Mouse (Mus musculus) ovary, postnatal 10 days (tissue): ENCODE results near the gene Acy3.
A peak's percentile ranks its signal among the peaks of the same experiment; 100 is the strongest.
"Not testable (repeated sequence)": the region's sequence is repeated elsewhere in the genome, so short reads cannot be mapped to it uniquely, and the experiment has no call there.

Source experiments
- DNase-seq: peaks from one replicate; pipeline ENCODE4 v3.0.0; 2022; ENCODE audit warnings: low spot score

Gene Acy3

GRCm38 (mm10) chr19:3986334-3986733, at the start of gene Acy3:
Gene Acy3, plus strand, starts transcription at chr19:3986570.
- DNase-seq, result peak; percentile 67

DNA sequence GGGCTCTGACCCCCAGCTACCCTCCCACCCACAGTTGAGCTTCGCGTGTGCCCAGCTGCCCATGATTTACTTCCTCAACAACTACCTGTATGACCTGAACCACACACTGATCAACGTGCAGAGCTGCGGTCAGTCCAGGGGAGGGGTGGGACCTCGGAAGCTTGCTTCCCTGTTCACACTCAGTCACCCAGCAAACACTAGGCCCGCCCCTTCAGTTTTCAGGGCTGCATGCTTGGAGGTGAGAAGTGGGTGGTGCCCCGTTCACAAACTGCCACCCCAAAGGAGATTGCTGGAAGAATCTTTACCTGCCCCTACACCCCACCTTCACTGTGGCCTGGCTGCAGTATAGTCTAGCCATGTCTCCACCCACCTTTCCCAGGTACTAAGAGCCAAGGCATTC, 44.1 kb upstream of the Acy3 start:
- no peak for DNase-seq

GRCm38 (mm10) chr19:3942986-3943735, 43.2 kb upstream of the Acy3 start:
- DNase-seq, result no peak

GRCm38 (mm10) chr19:3945872-3946564, 40.4 kb upstream of the Acy3 start:
- no peak for DNase-seq

DNA sequence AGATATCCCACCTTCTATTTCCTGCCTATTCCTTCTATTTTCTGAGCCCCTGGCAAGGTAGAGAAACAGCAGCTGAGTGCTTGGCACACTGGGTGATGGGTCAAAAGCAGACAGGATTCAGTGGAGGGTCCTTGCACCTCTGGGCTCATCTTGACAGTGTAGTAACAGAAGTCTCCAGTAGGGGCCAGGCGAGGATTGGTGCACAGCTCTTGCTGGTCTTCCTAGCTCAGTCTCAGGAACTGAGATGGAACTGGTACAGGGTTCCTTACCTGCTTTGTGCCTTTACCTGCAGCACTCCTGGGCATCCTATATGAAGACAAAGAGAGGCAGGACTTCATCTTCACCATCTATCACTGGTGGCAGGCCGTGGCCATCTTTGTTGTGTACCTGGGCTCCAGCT, 39.7 kb upstream of the Acy3 start:
- peak; percentile 38 for DNase-seq

DNA sequence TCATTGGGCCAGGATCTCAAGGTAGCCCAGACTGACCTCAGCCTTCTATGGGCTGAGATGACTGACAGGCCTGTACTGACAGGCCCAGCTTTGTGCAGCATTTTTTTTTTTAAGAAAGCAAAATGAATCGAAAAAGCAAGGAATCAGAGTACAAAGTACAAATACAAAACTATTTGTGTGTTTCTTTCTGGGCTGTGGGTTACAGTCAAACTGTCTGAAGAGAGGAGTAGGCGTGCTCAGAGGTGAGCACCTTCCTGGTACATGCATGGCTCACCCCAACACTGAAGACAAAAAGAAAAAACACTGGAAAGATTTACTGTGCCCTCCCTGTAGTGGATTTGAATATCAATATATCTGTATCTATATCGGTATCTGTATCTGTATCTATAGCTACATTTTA, 38.6 kb upstream of the Acy3 start:
- no peak for DNase-seq

DNA sequence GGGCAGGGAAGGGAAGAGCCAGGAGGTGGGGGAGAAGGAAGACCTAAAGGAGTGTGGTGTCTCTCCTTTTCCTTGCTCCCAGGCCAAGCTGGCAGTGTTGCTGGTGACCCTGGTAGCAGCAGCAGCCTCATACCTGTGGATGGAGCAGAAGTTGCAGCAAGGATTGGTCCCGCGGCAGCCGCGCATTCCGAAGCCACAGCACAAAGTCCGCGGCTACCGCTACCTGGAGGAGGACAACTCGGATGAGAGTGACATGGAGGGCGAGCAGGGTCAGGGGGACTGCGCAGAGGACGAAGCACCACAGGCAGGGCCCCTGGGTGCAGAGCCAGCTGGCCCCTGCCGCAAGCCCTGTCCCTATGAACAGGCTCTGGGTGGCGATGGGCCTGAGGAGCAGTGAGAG, 37.8 kb upstream of the Acy3 start:
- no peak for DNase-seq

GRCm38 (mm10) chr19:3950331-3950730, 36.0 kb upstream of the Acy3 start:
- DNase-seq, result no peak

DNA sequence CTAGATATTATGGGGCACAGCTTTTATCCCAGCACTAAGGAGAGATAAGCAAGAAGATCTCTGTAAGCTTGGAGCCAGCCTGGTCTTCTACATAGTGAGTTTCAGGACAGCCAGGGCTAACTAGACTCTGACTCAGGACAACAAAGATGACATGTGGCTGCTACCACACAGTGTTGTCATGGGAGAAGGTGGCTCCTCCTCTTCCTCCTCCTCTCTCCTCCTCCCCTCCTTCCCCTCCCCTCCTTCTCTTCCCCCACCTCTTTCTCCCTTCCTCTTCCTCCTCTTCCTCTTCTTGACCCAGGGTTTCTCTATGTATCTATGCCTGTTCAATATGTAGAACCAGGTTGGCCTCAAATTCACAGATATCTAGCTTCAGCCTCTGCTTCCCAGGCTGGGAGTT, 34.9 kb upstream of the Acy3 start:
- no peak for DNase-seq

DNA sequence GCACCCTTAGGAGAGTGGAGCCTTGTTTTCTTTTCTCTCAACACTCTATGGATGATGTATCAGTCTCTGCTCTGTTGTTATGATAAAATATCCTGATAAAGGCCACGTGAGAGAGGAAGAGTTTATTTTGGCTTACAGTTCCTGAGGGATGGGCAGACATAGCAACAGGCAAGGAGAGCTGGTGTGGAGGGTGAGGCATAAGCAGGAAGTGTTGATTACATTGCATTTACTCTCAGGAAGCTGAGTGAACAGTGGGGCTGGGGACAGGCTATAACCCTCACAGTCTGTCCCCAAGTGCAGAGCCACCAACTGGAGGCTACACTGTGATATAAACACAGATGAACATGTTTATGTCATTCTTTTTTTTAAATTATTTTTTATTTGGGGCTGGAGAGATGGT, 34.3 kb upstream of the Acy3 start:
- DNase-seq, result no peak

GRCm38 (mm10) chr19:3955033-3955432, 31.3 kb upstream of the Acy3 start:
- DNase-seq, result no peak

DNA sequence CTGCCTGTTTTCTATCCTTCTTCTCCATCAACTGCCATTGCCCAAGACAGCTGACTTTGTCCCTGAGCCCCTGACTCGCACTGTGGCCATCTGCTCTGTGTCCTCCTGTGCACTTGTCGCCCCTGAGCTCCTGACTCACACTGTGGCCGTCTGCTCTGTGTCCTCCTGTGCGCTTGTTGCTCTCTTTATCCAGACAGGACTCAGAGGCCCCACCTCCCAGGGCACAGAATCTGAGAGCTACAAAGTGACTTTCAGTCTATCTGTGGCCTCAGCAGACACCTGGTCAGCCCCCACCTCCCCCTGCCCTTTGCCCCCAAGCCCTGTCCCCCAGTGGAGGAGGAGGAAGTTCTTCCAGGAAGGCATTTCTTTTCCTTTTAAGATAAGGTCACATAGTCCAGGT, 30.6 kb upstream of the Acy3 start:
- DNase-seq, result no peak

GRCm38 (mm10) chr19:3957296-3958036, 28.9 kb upstream of the Acy3 start:
- not testable (repeated sequence) for DNase-seq

GRCm38 (mm10) chr19:3958470-3958869, 27.9 kb upstream of the Acy3 start, which contains the start of gene Aldh3b3:
Gene Aldh3b3, plus strand, starts transcription at chr19:3958645.
- no peak for DNase-seq

GRCm38 (mm10) chr19:3959030-3959429, 27.3 kb upstream of the Acy3 start:
- DNase-seq, result no peak

DNA sequence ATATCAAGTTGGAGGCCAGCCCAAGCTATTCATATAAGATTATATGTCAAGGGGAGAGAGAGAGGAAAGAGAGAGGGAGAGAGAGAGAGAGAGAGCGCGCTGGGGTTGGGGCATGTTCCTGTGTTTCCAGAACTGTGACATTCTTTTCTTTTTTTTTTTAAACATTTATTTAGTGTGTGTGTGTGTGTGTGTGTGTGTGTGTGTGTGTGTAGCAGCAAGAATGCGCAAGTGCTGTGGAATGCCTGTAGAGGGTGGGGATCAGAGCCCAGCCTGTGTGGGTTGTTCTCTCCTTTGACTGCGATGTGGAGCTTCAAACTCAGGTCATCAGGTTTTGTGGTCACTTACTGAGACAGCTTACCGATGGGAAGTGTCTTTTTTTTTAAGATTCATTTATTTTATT, 26.2 kb upstream of the Acy3 start:
- no peak for DNase-seq

DNA sequence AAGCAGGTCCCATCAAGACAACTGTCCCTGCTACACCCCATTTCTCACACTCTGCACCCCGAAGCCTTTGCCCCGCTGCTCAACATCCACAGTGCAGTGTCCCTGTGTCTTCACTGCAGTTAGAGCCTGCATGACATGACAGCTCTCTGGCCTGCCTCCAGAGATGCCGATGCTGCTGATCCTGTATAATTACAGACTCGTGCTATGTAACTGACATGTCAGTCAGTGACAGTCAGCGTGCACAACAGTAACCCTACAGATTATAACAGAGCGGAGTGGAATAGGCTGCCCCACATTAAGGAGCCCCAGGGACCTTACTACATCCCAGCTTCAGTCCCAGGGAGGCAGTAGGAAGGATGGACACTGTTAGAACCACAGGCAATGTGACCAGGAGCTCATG, 24.6 kb upstream of the Acy3 start:
- not testable (repeated sequence) for DNase-seq

DNA sequence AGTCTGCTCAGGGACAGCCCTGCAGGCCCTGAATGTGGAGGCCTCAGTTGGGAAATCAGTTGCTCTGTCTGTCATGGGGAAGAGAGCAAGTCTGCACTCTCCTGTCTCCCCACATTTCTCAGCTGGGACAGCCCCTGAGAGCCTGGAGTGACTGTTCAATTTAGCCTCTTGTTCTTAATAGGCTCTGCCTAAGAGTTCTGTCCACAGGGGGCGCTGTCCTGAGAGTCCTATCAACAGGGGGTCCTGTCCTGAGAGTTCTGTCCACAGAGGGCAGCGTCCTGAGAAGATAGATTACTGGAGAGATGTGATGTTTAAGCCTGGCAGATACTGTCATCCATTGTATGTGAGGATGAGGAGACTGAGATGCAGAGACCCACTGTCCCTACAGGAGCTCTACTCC, 23.9 kb upstream of the Acy3 start:
- DNase-seq, result no peak

- no peak for DNase-seq
Measured at GRCm38 (mm10) chr19:3964030-3964429, 22.3 kb upstream of the Acy3 start.

DNA sequence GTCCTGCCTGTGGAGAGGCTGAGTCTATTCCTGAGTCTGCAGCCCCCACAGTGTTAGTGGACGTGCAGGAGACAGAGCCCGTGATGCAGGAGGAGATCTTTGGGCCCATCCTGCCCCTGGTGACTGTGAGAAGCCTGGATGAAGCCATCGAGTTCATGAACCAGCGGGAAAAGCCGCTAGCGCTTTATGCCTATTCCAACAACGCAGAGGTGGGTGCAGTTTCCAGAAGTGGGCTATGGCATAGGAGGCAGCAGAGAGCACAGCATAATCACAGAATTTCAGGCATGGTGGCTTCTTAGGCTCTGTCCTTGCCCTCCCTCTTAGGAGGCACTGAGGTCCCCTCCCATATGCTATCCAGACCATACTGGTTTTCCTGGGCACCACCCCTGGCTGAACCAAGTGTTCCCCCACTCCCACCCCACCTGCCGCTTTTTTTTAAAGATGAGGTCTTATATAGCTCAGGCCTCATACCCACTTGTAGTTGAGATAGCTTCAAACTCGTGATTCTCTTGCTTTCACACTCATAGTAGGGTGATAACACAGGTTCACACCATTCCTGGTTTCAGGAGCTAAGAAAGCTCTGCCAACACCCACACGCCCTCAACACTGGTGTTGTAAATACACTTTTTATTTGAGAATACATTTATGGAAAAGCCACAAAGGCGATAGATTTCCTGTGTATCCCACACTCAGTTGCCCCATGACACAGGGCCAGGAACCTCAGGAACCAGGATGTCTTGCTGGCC, 19.9 kb upstream of the Acy3 start:
- DNase-seq, result no peak

- no peak for DNase-seq
Measured at GRCm38 (mm10) chr19:3967258-3967657, 19.1 kb upstream of the Acy3 start.

- no peak for DNase-seq
Measured at GRCm38 (mm10) chr19:3972229-3972628, 14.1 kb upstream of the Acy3 start, which contains the start of gene Aldh3b2. Gene Aldh3b2, plus strand, starts transcription at chr19:3972328.
